Mouse (Mus musculus): ENCODE data around the gene Fdxacb1.
A peak's percentile ranks its signal among the peaks of the same experiment; 100 is the strongest.

Gene Fdxacb1

GRCm38 (mm10) chr9:50746214-50746677 lies 21.8 kb upstream of the Fdxacb1 start, which contains the start of gene 2310030G06Rik:
Gene 2310030G06Rik (minus strand): TSS chr9:50746536.
- no peak for DNase-seq (ENCODE audit: low read depth, low spot score)

- no peak for DNase-seq (ENCODE audit: low read depth, low spot score)
Measured at GRCm38 (mm10) chr9:50750706-50751105, 17.3 kb upstream of the Fdxacb1 start.

- DNase-seq (ENCODE audit: low read depth, low spot score): no peak
Measured at GRCm38 (mm10) chr9:50751323-50751722, 16.7 kb upstream of the Fdxacb1 start, which contains the start of gene Cryab. Gene Cryab (plus strand): TSS chr9:50751325.

GRCm38 (mm10) chr9:50752054-50752602 lies 15.9 kb upstream of the Fdxacb1 start, which contains the start of gene Hspb2:
Gene Hspb2 (minus strand): TSS chr9:50752354.
- no peak for DNase-seq (ENCODE audit: low read depth, low spot score)

GRCm38 (mm10) chr9:50752784-50753615 lies 15.0 kb upstream of the Fdxacb1 start:
- no peak for DNase-seq (ENCODE audit: low read depth, low spot score)

- DNase-seq (ENCODE audit: low read depth, low spot score): no peak
Measured at GRCm38 (mm10) chr9:50753947-50754346, 14.1 kb upstream of the Fdxacb1 start.

GRCm38 (mm10) chr9:50756711-50757110 lies 11.3 kb upstream of the Fdxacb1 start:
- DNase-seq (ENCODE audit: low read depth, low spot score): no peak

GRCm38 (mm10) chr9:50761520-50762243 lies 6.4 kb upstream of the Fdxacb1 start:
- no peak for DNase-seq (ENCODE audit: low read depth, low spot score)

- DNase-seq (ENCODE audit: low read depth, low spot score): no peak
Measured at GRCm38 (mm10) chr9:50763331-50763730, 4.7 kb upstream of the Fdxacb1 start.

GRCm38 (mm10) chr9:50767531-50768106 lies 417 bp upstream of the Fdxacb1 start:
- DNase-seq (ENCODE audit: low read depth, low spot score): no peak

- no peak for DNase-seq (ENCODE audit: low read depth, low spot score)
Measured at GRCm38 (mm10) chr9:50770011-50770410, 2.0 kb downstream of the Fdxacb1 start.

GRCm38 (mm10) chr9:50774026-50774462 lies 6.0 kb downstream of the Fdxacb1 start:
- DNase-seq (ENCODE audit: low read depth, low spot score): no peak

GRCm38 (mm10) chr9:50774991-50775612 lies 7.1 kb downstream of the Fdxacb1 start, which contains the start of the genes Alg9 and 1110032A03Rik:
Gene Alg9 (plus strand): TSS chr9:50775019.
Gene 1110032A03Rik (minus strand): TSS chr9:50775520.
- peak; percentile 76 for DNase-seq (ENCODE audit: low read depth, low spot score)

GRCm38 (mm10) chr9:50775662-50776126 lies 7.7 kb downstream of the Fdxacb1 start:
- no peak for DNase-seq (ENCODE audit: low read depth, low spot score)

- DNase-seq (ENCODE audit: low read depth, low spot score): no peak
Measured at GRCm38 (mm10) chr9:50776162-50776760, 8.2 kb downstream of the Fdxacb1 start.

GRCm38 (mm10) chr9:50782155-50782554 lies 14.1 kb downstream of the Fdxacb1 start:
- DNase-seq (ENCODE audit: low read depth, low spot score): no peak

GRCm38 (mm10) chr9:50795266-50795665 lies 27.2 kb downstream of the Fdxacb1 start:
- no peak for DNase-seq (ENCODE audit: low read depth, low spot score)

- no peak for DNase-seq (ENCODE audit: low read depth, low spot score)
Measured at GRCm38 (mm10) chr9:50796776-50797175, 28.7 kb downstream of the Fdxacb1 start.

- no peak for DNase-seq (ENCODE audit: low read depth, low spot score)
Measured at GRCm38 (mm10) chr9:50797641-50798040, 29.6 kb downstream of the Fdxacb1 start.

- no peak for DNase-seq (ENCODE audit: low read depth, low spot score)
Measured at GRCm38 (mm10) chr9:50798368-50798767, 30.3 kb downstream of the Fdxacb1 start.

- DNase-seq (ENCODE audit: low read depth, low spot score): no peak
Measured at GRCm38 (mm10) chr9:50800985-50801384, 32.9 kb downstream of the Fdxacb1 start.

Measured in brain, embryonic 18.5 days (tissue).